Mouse (Mus musculus) thymus, postnatal 10 days (tissue): Measurements from ENCODE around the gene H2al1d.
"Not testable (repeated sequence)": the region's sequence is repeated elsewhere in the genome, so short reads cannot be mapped to it uniquely, and the experiment has no call there.

Source experiments
- DNase-seq, 2 experiments: peaks; one replicate each; pipeline ENCODE4 v3.0.0; 2021; ENCODE audit warnings: low spot score in 2 of 2

Gene H2al1d

GRCm38 (mm10) chrX:11308524-11308923 lies at the start of gene H2al1d:
H2al1d (plus strand) TSS chrX:11308824.
- not testable (repeated sequence) for DNase-seq

DNA sequence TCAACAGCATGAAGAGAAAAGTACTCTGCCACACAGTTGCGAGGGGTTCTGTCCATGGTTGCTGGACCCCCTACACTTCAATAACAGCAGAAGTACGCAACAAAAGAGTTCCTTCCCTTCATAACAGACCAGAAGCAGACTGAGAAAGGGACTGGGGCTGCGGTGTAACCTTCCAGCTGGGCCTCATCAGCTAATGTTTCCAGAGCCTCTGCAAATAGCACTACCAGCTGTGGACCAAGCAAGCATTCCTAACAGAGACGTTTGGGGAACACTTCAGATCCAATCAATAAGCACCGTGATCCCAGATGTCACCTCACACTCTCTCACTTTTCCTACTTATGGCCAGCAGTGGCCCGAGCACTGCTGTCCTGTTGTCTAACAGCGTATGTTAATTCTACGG lies 43.7 kb upstream of the H2al1d start:
- DNase-seq = no peak

GRCm38 (mm10) chrX:11267791-11268190 lies 40.8 kb upstream of the H2al1d start:
- DNase-seq = no peak

DNA sequence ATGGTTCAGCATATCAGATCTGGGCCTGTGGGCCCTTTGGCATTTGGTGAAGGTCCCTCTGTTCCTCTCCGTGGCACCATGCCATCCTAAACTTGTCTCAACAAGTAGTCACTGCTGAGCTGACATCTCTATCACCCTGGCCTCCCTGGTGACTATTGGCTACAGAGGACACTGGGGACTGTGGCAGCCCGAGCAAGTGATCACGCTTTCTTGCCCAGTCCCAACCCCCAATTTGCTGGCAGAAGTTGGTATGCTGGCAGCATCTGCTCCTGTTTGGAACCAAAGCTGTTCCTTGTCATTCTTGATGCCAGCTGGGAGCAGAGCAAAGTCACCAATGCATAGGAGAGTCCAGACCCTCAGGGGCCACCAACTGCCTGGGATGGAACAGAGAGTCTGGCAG lies 39.5 kb upstream of the H2al1d start:
- no peak for DNase-seq

- DNase-seq = no peak
Measured at GRCm38 (mm10) chrX:11273190-11273589, 35.4 kb upstream of the H2al1d start.

DNA sequence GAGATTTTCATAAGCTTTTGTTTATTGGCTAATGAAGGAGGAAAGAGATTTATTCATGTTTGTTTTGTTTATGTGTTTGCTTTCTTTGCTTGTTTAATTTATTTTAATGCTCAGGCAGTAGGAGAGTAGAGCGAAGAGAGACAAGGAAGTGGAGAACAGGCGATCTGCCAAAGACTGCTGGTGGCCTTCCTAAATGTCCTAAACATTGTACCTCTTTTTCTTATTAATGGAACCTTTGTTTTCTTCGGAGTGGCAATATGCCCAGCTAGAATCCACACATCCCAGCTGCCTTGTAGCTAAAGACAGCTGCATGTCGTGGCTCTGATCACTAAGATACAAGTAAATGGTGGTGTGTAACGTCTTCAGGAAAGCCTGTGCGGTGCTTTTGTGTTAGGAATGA lies 31.5 kb upstream of the H2al1d start:
- no peak for DNase-seq

DNA sequence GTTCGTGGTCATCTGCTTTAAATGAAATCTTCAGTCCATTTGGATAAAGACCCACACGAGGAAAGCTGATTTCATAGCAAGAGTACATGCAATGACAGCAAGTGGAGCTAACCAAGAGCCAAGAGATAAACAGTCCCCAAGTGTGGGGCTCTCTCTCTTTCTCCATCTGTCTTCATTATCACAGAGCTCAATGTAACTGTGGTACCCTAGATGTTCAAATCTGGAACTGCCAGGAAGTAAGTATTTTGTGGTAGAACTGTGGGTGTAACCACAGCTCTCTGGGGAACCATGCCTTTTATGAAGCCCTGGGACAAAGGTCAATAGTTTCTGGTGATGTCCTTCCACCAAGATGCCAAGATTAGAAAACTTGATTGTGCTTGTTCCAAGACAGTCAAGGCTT lies 27.9 kb upstream of the H2al1d start:
- no peak for DNase-seq

DNA sequence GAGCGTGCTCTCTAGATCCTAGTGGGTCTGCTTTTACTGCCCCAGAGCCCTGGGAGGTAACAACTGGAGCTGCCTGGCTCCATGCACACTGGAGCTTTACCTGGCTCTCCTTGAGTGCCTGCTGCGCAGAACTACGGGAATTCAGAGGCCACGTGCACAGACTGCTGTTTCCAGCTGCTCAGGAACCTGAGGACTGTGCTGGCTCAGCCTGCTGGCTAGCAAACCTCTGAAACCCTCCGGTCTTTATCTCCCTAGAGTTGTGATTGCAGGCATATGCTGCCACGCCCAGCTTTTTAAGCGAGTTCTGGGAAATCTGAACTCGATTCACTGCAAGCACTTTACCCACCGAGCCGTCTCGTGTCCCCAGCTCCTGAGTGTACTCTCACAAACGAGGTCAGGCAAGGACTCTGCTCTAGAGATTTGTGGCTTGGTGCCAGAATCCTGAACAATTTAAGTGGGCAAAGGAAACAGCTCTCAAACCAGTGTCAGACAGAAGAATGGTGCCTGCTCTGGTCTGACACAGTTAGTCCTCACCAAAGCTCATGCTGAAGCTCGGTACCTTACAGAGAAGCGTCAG lies 20.2 kb upstream of the H2al1d start:
- DNase-seq = no peak

DNA sequence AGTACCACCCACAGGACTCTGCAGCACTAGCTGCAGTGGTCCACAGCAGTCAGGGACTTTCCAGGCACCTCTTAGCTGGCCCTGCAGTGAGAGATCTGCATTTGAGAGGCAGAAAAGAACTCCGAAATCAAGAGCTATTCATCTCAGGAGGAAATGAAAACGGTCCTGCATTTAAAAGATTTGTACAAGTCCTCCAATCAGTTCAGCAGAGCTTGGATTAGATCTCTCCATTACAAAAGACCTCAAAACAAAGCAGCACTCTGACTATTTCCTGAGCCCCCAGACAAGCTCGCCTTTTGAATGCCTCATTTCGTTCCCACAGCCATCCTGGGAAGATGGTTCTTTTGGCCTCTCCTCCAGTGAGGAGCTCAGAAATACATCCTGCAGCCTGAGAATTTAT lies 19.4 kb upstream of the H2al1d start:
- no peak for DNase-seq

DNA sequence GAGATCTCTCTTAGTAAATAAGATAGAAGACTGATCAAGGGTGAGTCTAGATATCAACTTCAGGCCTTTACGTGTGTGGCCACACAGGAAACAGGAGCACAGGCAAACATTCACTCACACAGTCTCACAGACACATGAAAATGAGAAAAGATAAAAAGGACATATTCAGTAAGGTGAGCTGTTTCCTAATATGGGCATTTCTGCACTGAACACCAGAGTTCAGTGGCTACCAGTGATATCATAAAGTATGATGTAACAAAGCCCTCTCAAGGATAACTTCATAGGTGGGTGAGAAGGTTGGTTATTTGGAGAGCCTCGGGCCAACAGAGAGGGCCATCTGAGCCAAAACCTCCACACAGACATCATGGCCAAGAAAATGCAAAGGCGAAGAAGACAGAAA lies 9.7 kb upstream of the H2al1d start, which contains the start of gene H2al1a:
Gene H2al1a (plus strand): TSS at position 301 of the 400 bp plus-strand sequence.
- DNase-seq = not testable (repeated sequence)

DNA sequence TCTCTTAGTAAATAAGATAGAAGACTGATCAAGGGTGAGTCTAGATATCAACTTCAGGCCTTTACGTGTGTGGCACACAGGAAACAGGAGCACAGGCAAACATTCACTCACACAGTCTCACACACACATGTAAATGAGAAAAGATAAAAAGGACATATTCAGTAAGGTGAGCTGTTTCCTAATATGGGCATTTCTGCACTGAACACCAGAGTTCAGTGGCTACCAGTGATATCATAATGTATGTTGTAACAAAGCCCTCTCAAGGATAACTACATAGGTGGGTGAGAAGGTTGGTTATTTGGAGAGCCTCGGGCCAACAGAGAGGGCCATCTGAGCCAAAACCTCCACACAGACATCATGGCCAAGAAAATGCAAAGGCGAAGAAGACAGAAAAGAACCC lies 6.5 kb upstream of the H2al1d start, which contains the start of gene H2al1b:
Gene H2al1b (plus strand): TSS at position 301 of the 400 bp plus-strand sequence.
- DNase-seq = not testable (repeated sequence)

DNA sequence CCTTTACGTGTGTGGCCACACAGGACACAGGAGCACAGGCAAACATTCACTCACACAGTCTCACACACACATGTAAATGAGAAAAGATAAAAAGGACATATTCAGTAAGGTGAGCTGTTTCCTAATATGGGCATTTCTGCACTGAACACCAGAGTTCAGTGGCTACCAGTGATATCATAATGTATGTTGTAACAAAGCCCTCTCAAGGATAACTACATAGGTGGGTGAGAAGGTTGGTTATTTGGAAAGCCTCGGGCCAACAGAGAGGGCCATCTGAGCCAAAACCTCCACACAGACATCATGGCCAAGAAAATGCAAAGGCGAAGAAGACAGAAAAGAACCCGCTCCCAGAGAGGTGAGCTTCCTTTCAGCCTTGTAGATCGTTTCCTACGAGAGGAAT lies 3.3 kb upstream of the H2al1d start, which contains the start of gene H2al1c:
Gene H2al1c (plus strand): TSS at position 301 of the 400 bp plus-strand sequence.
- DNase-seq = not testable (repeated sequence)

DNA sequence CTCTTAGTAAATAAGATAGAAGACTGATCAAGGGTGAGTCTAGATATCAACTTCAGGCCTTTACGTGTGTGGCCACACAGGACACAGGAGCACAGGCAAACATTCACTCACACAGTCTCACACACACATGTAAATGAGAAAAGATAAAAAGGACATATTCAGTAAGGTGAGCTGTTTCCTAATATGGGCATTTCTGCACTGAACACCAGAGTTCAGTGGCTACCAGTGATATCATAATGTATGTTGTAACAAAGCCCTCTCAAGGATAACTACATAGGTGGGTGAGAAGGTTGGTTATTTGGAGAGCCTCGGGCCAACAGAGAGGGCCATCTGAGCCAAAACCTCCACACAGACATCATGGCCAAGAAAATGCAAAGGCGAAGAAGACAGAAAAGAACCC lies 3.0 kb downstream of the H2al1d start, which contains the start of gene H2al1e:
Gene H2al1e (plus strand): TSS at position 301 of the 400 bp plus-strand sequence.
- not testable (repeated sequence) for DNase-seq

DNA sequence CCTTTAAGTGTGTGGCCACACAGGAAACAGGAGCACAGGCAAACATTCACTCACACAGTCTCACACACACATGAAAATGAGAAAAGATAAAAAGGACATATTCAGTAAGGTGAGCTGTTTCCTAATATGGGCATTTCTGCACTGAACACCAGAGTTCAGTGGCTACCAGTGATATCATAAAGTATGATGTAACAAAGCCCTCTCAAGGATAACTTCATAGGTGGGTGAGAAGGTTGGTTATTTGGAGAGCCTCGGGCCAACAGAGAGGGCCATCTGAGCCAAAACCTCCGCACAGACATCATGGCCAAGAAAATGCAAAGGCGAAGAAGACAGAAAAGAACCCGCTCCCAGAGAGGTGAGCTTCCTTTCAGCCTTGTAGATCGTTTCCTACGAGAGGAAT lies 6.2 kb downstream of the H2al1d start, which contains the start of gene H2al1f:
Gene H2al1f (plus strand): TSS at position 301 of the 400 bp plus-strand sequence.
- not testable (repeated sequence) for DNase-seq

DNA sequence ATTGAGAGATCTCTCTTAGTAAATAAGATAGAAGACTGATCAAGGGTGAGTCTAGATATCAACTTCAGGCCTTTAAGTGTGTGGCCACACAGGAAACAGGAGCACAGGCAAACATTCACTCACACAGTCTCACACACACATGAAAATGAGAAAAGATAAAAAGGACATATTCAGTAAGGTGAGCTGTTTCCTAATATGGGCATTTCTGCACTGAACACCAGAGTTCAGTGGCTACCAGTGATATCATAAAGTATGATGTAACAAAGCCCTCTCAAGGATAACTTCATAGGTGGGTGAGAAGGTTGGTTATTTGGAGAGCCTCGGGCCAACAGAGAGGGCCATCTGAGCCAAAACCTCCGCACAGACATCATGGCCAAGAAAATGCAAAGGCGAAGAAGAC lies 9.3 kb downstream of the H2al1d start, which contains the start of gene H2al1g:
Gene H2al1g (plus strand): TSS at position 301 of the 400 bp plus-strand sequence.
- not testable (repeated sequence) for DNase-seq

- DNase-seq = not testable (repeated sequence)
Measured at GRCm38 (mm10) chrX:11321192-11321591, 12.6 kb downstream of the H2al1d start, which contains the start of gene H2al1h. H2al1h (plus strand) TSS chrX:11321492.

DNA sequence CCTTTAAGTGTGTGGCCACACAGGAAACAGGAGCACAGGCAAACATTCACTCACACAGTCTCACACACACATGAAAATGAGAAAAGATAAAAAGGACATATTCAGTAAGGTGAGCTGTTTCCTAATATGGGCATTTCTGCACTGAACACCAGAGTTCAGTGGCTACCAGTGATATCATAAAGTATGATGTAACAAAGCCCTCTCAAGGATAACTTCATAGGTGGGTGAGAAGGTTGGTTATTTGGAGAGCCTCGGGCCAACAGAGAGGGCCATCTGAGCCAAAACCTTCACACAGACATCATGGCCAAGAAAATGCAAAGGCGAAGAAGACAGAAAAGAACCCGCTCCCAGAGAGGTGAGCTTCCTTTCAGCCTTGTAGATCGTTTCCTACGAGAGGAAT lies 15.7 kb downstream of the H2al1d start, which contains the start of gene H2al1i:
Gene H2al1i (plus strand): TSS at position 301 of the 400 bp plus-strand sequence.
- DNase-seq = not testable (repeated sequence)

DNA sequence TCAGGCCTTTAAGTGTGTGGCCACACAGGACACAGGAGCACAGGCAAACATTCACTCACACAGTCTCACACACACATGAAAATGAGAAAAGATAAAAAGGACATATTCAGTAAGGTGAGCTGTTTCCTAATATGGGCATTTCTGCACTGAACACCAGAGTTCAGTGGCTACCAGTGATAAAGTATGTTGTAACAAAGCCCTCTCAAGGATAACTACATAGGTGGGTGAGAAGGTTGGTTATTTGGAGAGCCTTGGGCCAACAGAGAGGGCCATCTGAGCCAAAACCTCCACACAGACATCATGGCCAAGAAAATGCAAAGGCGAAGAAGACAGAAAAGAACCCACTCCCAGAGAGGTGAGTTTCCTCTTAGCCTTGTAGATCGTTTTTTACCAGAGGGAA lies 18.9 kb downstream of the H2al1d start, which contains the start of gene H2al1j:
Gene H2al1j (plus strand): TSS at position 301 of the 400 bp plus-strand sequence.
- DNase-seq = not testable (repeated sequence)

DNA sequence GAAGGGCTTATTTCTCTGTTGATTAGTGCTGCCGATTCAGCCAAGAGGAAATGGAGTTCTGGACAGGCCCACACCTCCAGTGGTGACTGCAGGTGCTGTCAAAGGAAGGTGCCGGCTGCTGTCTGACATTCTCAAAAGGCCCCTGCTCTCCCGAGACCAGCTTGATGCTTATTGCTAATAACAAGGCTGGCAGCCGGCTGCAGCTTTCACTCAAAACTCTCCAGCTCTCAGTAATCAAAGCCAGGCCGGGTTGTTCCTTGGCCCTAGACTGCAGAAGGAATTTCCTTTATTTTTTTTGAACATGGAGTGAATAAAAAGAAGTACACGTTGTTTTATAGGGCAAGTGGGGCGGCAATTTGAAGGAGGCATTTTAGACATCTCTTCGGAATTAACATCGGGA lies 37.1 kb downstream of the H2al1d start:
- DNase-seq = no peak

DNA sequence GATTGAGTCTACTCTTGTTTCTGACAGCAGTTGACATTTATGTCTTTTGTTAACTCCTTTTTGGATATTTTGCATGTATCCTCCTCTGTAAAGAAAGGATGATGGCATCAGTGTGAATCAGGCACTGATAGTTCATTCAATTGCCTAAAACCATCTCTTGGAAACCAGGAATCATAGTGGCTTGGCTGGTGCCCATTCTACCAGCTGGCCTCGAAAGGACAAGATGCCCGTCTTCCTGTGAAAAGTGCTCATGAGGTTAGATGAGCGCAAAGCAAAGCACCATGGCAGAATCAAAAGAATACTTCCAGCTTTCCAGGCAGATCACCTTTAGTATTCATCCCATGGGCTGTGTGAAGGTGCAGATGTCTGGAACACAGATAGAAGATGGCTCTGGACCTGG lies 38.1 kb downstream of the H2al1d start:
- no peak for DNase-seq
